Mouse (Mus musculus): ENCODE data around the gene Rag1. TPM values are rescaled to one million over a fixed set of nuclear protein-coding genes. Genes with fewer than 3 reads are reported as not detected.

The Rag1 gene
- not detected for polyA plus RNA-seq (2015; fragmentation: Illumina TruSeq; extraction: RNeasy Lipid Tissue Mini Kit (QIAGEN cat#74804); ENCODE audit: insufficient read depth, low read depth, low replicate concordance)

DNA sequence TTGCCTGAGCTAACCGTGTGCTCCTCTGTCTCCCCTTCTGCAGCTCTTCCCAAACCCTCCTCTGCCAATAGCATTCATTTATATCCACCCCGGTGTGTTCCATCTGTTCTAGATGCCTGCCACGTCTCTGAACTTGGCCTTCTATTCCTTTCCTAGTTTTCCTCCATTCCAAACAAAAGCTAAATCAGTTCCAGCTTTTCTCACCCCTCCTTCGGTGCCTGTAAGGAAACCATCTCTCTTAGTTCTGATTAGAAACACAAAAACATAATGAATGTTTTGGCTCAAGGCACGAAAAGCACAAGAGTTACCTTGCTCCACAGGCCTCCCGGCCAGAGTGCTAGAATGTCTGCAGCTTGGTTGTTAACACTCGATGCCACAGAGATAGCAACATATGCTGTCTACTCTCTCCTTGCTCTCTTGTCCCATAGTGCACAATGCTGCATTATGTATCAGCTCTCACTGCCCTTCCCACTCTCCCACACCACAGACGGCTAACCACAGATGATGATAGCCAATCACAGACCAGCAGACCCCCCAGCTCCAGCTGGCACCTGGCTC, at the start of gene Rag1, which contains the start of gene B230118H07Rik:
TSS of gene Rag1 (minus strand) at position 388 of the 558 bp plus-strand sequence.
TSS of gene B230118H07Rik (minus strand) at position 419 of the 558 bp plus-strand sequence.

DNA sequence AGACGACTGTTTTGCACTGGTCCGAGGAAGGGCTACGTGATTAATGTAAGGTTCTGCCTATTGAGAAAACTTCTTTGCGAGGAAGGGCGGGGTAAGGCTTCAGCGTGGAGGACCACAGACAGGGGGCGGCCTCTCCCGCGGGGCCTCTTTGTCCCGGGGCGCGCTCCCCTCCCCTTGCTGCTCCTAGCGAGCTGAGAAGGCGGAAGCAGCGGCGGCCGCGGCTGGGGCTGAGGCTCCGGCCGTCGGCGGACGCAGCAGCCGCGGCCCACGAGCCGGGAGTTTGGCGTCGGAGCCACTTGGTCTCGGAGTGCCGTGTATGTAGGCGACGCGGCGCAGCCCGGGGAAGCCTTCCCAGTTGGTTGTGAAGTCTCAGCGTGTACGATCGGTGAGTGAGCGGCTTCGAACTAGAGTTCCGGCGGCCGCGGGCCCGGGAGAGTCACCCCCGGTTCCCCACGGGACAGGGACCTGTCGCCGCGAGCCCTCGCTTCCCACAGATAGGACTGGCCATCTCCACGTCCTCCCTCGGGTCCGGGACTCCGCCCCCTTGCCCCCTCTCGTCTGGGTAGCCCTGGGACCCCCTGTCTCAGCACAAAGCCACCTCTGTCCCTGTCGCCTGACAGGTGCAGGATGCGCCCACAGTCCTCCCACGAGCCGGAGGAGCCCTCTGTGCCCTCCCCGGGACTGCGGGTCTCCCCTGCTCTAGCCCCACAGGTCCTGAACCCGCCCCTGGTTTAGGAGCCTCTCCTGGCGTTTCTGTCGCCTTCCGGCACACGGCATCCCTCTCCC, 29.1 kb upstream of the Rag1 start, which contains the start of gene Traf6:
TSS of gene Traf6 (plus strand) at position 194 of the 786 bp plus-strand sequence.

DNA sequence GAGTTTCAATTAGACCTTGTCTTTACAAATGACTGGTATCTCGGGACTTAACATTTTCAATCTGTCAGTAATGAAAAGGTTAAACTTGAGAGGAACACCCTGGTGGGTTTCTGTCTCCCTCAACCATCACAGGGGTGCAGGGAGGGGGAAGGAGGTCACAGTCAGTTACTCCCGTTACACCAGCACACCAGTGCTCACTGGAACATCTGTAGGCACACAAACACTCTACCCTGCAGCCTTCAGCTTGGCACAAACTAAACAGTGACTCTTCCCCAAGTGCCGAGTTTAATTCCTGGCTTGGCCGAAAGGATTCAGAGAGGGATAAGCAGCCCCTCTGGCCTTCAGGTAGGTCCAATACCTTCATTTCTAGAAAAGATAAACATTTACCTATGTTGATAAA, 24.8 kb downstream of the Rag1 start, which contains the start of gene Rag2:
TSS of gene Rag2 (plus strand) at position 193 of the 400 bp plus-strand sequence.

Other genes starting within 250 kb of the Rag1 start
- not detected for gene Rag2, start 24.8 kb downstream of the Rag1 start, polyA plus RNA-seq (2015; fragmentation: Illumina TruSeq; extraction: RNeasy Lipid Tissue Mini Kit (QIAGEN cat#74804); ENCODE audit: insufficient read depth, low read depth, low replicate concordance)
- 16.6 TPM for gene B230118H07Rik, start within 50 bp of the Rag1 start, polyA plus RNA-seq (2015; fragmentation: Illumina TruSeq; extraction: RNeasy Lipid Tissue Mini Kit (QIAGEN cat#74804); ENCODE audit: insufficient read depth, low read depth, low replicate concordance)
- gene Traf6, start 28.9 kb upstream of the Rag1 start, polyA plus RNA-seq (2015; fragmentation: Illumina TruSeq; extraction: RNeasy Lipid Tissue Mini Kit (QIAGEN cat#74804); ENCODE audit: insufficient read depth, low read depth, low replicate concordance): 2.9 TPM
- 0.68 TPM for gene Prr5l, start 233.5 kb upstream of the Rag1 start, polyA plus RNA-seq (2015; fragmentation: Illumina TruSeq; extraction: RNeasy Lipid Tissue Mini Kit (QIAGEN cat#74804); ENCODE audit: insufficient read depth, low read depth, low replicate concordance)
- gene Commd9, start 236.7 kb upstream of the Rag1 start, polyA plus RNA-seq (2015; fragmentation: Illumina TruSeq; extraction: RNeasy Lipid Tissue Mini Kit (QIAGEN cat#74804); ENCODE audit: insufficient read depth, low read depth, low replicate concordance): 8.5 TPM